Comparison of ENCODE assay signal across 19 mouse cellular contexts in the genomic region with DNA sequence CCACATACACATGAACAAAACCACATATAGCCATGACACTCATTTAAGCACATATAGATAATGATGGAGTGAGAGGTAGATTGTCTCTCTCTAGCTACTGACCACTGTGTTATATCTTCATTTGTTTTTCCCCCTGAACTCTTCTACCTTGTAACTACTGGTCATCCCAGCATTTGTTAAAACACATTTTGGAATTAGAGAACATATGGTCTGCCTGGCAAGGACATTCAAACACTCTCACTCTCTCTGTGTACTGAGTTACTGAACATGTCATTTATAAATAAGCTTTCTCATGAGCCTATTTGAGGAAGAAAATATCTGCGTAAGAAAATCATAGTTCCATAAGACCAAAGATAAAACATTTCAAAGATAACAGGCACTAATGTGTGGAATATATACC.
"Had no signal": no experiment of that assay in that cellular context is flagged by ENCODE, and none has a peak within 500 bp of the region (broad histone marks: within the 10 kb centered on the region; RNA-seq: fewer than 3 reads in every experiment).

No protein-coding gene starts in this region.

- H3K4me1 ChIP-seq: midbrain, embryonic 10.5 days; midbrain, embryonic 12.5 days; neural tube, embryonic 13.5 days; neural tube, embryonic 15.5 days had no signal

- H3K27me3 ChIP-seq: midbrain, embryonic 12.5 days; neural tube, embryonic 13.5 days; neural tube, embryonic 15.5 days had no signal

- H3K27ac ChIP-seq: midbrain, embryonic 10.5 days; midbrain, embryonic 12.5 days; neural tube, embryonic 13.5 days; neural tube, embryonic 15.5 days had no signal

- H3K9ac ChIP-seq: lung, embryonic 14.5 days; midbrain, embryonic 12.5 days; neural tube, embryonic 13.5 days; neural tube, embryonic 15.5 days had no signal

- DNase-seq: lung, adult 18-20 months; lung, embryonic 14.5 days; lung, postnatal 10 days; lung, postnatal 4 days; midbrain, embryonic 14.5 days; retina, postnatal 1 day; right cerebral cortex, adult 18-20 months; right cerebral cortex, postnatal 25 days; right cerebral cortex, postnatal 4 days; spleen, adult 18-20 months; thymus, adult 2 months; thymus, postnatal 25 days; thymus, postnatal 4 days had no signal

- ATAC-seq: midbrain, embryonic 16.5 days had no signal

- H3K4me2 ChIP-seq: lung, embryonic 14.5 days; midbrain, embryonic 12.5 days; neural tube, embryonic 13.5 days; neural tube, embryonic 15.5 days had no signal

- H3K4me3 ChIP-seq: midbrain, embryonic 10.5 days; midbrain, embryonic 12.5 days; myocyte; neural tube, embryonic 13.5 days; neural tube, embryonic 15.5 days had no signal

- H3K9me3 ChIP-seq: midbrain, embryonic 10.5 days; midbrain, embryonic 12.5 days; neural tube, embryonic 13.5 days; neural tube, embryonic 15.5 days had no signal

- H3K36me3 ChIP-seq: midbrain, embryonic 10.5 days; midbrain, embryonic 12.5 days; neural tube, embryonic 13.5 days; neural tube, embryonic 15.5 days had no signal
